Mouse (Mus musculus): Measurements from ENCODE around the gene Tesmin. TPM values are rescaled to one million over a fixed set of nuclear protein-coding genes. Genes with fewer than 3 reads are reported as not detected.

The Tesmin gene
- polyA plus RNA-seq, 1 experiment from 2014 or later = 0.39 TPM

DNA sequence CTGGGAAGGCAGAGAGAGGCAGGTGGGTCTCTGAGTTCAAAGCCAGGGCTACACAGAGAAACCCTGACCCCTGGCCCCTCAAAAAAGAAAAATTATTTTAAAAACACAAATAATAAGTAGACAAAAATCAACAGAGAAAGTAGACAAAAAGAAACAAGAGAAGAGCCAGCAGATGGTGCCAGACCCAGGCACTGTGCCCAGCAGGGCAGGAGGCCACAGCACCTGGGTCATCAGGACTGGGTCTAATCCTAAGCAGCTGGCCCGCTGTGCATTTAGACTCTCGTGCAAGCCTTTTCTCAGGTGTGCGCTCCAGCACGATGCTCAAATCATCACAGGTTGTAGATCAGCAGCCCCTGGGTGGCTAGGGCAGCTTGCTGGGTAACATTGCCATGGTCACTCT lies 25.1 kb upstream of the Tesmin start:
- no peak for ATAC-seq (ENCODE audit: insufficient read depth, low FRiP score, low read depth)
- Histone ChIP-seq H3K4me3 (replicated peaks) (no peak overlapping the region), H3K9ac (no peak overlapping the region), H3K36me3 (peaks cover 18% of the 10 kb centered on the region), H3K27ac (no peak overlapping the region), H3K4me2 (no peak overlapping the region), H3K27me3 (replicated peaks) (no peaks in the 10 kb centered on the region), H3K4me1 (no peaks in the 10 kb centered on the region), H3K9me3 (no peaks in the 10 kb centered on the region)
- 88% methylated on average over 4 of the region's 4 CpGs for WGBS

GRCm38 (mm10) chr19:3365089-3365488 lies 23.6 kb upstream of the Tesmin start:
- Histone ChIP-seq H3K4me2 (no peak overlapping the region), H3K27me3 (replicated peaks) (no peaks in the 10 kb centered on the region), H3K9ac (no peak overlapping the region), H3K4me3 (replicated peaks) (no peak overlapping the region), H3K36me3 (peaks cover 15% of the 10 kb centered on the region), H3K4me1 (no peaks in the 10 kb centered on the region), H3K9me3 (no peaks in the 10 kb centered on the region), H3K27ac (no peak overlapping the region)
- 92% methylated on average over 3 of the region's 3 CpGs for WGBS
- ATAC-seq (ENCODE audit: insufficient read depth, low FRiP score, low read depth) = no peak

DNA sequence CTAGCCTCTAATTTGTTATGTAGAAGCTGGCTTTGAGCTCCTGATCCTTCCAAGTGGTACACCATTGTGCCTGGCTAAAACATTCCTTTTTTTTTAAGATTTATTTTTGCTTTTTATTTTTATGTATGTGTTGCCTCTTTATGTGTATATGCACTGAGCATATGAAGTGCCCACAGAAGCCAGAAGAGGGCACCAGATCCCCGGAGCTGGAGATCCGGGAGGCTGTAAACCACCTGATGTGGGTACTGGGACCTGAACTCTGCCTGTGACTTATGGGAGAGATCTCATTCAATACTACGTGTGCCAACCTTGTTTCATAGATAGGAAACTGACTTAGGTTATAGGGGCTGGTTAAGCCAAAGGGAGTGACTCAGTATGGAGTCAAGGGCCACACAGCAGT lies 20.4 kb upstream of the Tesmin start:
- no peak overlapping the region for H3K4me3 ChIP-seq (replicated peaks)
- H3K36me3 ChIP-seq = peaks cover 16% of the 10 kb centered on the region
- no peaks in the 10 kb centered on the region for H3K9me3 ChIP-seq
- H3K4me1 ChIP-seq = no peaks in the 10 kb centered on the region
- no peak overlapping the region for H3K9ac ChIP-seq
- no peak overlapping the region for H3K4me2 ChIP-seq
- ATAC-seq (ENCODE audit: insufficient read depth, low FRiP score, low read depth) = no peak
- H3K27me3 ChIP-seq (replicated peaks) = no peaks in the 10 kb centered on the region
- H3K27ac ChIP-seq = no peak overlapping the region
- WGBS = 89% methylated on average over 3 of the region's 3 CpGs

DNA sequence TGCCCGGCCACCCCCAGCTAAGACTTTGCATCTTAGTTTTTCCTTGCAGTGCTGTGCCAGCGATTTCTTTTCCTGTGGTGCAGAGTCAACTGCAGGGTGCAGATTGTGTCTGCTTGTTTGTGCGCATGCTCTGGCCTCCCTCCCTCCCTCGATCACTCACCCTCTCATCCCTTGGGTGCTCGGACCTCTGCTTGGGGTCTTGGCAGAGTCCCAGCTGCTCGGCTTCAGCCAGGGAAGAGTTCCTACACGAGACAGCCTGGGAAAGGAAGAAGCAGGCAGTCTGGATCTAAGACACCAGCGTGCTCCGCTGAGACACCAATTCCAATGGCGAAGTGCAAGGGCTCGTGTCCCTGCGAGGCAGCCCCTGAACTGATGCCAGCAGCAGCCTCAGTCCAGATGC lies 15.3 kb upstream of the Tesmin start:
- Histone ChIP-seq H3K4me3 (replicated peaks) (no peak overlapping the region), H3K27ac (no peak overlapping the region), H3K9me3 (no peaks in the 10 kb centered on the region), H3K9ac (no peak overlapping the region), H3K36me3 (peaks cover 10% of the 10 kb centered on the region; the same call in 1 of the 2 replicates), H3K27me3 (replicated peaks) (no peaks in the 10 kb centered on the region), H3K4me1 (0 out of 2 replicates have a peak, but pooled peaks cover 3% of the 10 kb centered on the region), H3K4me2 (no peak overlapping the region)
- no peak for ATAC-seq (ENCODE audit: insufficient read depth, low FRiP score, low read depth)
- 60% methylated on average over 12 of the region's 12 CpGs for WGBS

DNA sequence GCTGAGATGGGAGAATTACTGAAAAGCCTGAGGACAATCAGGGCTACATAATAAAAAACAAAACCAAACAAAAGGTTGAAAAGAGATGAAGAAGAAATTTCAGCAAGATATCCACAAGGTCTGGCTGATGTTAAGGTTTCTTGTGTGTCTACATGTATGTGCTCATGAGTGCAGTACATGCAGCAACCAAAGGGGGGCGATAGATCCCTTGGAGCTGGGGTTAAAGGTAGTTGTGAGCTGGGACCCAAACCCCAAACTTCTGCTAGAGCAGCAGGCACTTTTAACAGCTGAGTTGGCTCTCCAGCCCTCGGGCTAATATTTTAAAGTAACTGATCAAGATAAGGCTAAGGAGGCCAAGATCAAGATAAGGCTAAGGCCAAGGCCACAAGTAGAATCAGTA lies 14.6 kb upstream of the Tesmin start:
- H3K9ac ChIP-seq = no peak overlapping the region
- ATAC-seq (ENCODE audit: insufficient read depth, low FRiP score, low read depth) = no peak
- H3K4me2 ChIP-seq = no peak overlapping the region
- peaks cover 10% of the 10 kb centered on the region; the same call in 1 of the 2 replicates for H3K36me3 ChIP-seq
- no peak overlapping the region for H3K4me3 ChIP-seq (replicated peaks)
- no peaks in the 10 kb centered on the region for H3K9me3 ChIP-seq
- 54% methylated on average over 2 of the region's 2 CpGs for WGBS
- H3K27me3 ChIP-seq (replicated peaks) = no peaks in the 10 kb centered on the region
- H3K4me1 ChIP-seq = 0 out of 2 replicates have a peak, but pooled peaks cover 3% of the 10 kb centered on the region
- no peak overlapping the region for H3K27ac ChIP-seq

DNA sequence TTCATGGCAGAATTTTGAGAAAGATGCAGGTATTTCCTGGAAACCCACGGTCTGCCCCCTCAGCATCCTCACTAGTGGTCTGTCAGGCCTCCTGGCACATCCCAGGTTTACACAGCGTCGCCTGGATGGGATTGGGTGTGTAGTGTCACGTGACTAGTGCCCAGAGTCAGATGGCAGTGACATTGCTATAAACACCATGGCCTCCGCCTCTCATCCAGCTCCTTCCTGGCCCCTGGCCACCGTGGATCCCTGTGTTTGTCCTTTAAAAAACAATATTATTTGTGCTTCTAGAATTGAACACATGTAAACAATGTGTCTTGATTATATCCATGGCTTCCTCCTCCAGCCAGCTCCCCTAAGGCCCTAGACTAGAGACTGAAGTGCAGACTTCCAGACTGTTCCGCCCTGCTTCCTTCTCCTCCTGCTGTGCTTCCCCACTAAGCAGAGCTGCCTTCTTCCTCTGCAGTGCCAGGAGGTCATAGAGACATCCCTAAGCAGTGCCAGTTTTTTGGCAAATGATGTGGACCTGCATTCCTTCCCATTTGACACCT lies 12.6 kb upstream of the Tesmin start:
- no peak overlapping the region for H3K9ac ChIP-seq
- H3K27ac ChIP-seq = no peak overlapping the region
- H3K4me3 ChIP-seq (replicated peaks) = no peak overlapping the region
- no peaks in the 10 kb centered on the region for H3K27me3 ChIP-seq (replicated peaks)
- H3K9me3 ChIP-seq = no peaks in the 10 kb centered on the region
- WGBS = 58% methylated on average over 7 of the region's 7 CpGs
- 0 out of 2 replicates have a peak, but pooled peaks cover 3% of the 10 kb centered on the region for H3K4me1 ChIP-seq
- no peak overlapping the region for H3K4me2 ChIP-seq
- H3K36me3 ChIP-seq = peaks cover 12% of the 10 kb centered on the region; the same call in 1 of the 2 replicates
- no peak for ATAC-seq (ENCODE audit: insufficient read depth, low FRiP score, low read depth)

DNA sequence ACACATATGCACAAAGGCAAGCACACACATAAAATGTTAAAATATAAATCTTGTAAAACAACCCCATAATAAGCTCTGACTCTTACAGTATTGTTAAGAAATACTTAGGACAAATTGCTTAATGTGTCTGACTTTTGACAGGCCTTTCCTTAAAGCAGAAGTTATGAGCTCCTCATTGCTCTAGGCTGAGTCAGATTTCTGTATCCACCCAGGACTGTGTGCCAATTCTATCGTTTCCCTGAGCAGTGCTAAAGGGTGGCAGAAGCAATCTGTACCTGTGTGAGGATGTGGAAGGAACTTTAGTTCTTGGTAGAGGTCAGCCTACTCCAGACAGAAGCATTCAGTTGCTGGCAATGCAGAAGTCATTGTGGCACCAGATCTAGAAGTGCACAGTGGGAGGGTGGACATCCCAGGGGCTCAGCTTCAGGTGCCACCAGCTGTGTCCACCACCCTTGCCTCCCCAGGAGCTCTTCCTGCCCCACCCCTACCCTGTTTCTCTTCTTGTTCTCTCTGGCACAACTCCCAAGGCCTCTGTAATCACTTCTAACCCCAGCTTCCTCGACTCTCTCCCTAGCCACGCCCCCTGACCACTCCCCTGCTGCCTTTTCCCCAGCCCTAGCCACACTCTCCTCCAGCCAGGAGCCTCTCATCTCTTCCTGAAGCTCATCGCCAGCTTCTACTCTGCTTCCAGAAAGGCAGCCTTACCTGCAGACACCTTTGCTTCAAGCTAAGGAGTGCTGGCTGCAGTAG lies 11.5 kb upstream of the Tesmin start:
- Histone ChIP-seq H3K4me1 (0 out of 2 replicates have a peak, but pooled peaks cover 3% of the 10 kb centered on the region), H3K27me3 (replicated peaks) (no peaks in the 10 kb centered on the region), H3K9ac (no peak overlapping the region), H3K9me3 (no peaks in the 10 kb centered on the region), H3K4me3 (replicated peaks) (no peak overlapping the region), H3K27ac (no peak overlapping the region), H3K4me2 (no peak overlapping the region), H3K36me3 (peaks cover 9% of the 10 kb centered on the region; the same call in 1 of the 2 replicates)
- ATAC-seq (ENCODE audit: insufficient read depth, low FRiP score, low read depth) = 0 out of 2 replicates have a peak, but pooled peaks have one; percentile 51
- 26% methylated on average over 4 of the region's 4 CpGs for WGBS

DNA sequence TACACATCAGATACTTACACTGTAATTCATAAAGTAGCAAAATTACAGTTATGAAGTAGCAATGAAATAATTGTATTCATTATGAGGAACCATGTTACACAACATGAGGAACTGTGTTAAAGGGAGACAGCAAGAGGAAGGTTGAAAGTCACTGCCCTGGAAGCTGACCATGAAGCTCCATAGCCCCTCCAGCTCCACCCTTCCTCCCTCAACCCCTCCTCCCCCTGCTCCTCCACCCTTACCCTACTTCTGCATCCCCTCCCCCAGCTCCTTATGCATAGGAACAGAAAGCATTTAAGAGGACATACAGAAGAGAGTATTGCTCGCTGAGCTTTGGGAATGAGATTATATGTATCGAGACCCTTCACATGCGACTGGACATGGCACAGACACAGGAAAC lies 10.0 kb upstream of the Tesmin start:
- Histone ChIP-seq H3K4me2 (no peak overlapping the region), H3K27me3 (replicated peaks) (no peaks in the 10 kb centered on the region), H3K27ac (no peak overlapping the region), H3K4me1 (0 out of 2 replicates have a peak, but pooled peaks cover 3% of the 10 kb centered on the region), H3K9ac (no peak overlapping the region), H3K9me3 (no peaks in the 10 kb centered on the region), H3K36me3 (0 out of 2 replicates have a peak, but pooled peaks cover 9% of the 10 kb centered on the region), H3K4me3 (replicated peaks) (no peak overlapping the region)
- WGBS = 88% methylated on average over 3 of the region's 3 CpGs
- ATAC-seq (ENCODE audit: insufficient read depth, low FRiP score, low read depth) = no peak

DNA sequence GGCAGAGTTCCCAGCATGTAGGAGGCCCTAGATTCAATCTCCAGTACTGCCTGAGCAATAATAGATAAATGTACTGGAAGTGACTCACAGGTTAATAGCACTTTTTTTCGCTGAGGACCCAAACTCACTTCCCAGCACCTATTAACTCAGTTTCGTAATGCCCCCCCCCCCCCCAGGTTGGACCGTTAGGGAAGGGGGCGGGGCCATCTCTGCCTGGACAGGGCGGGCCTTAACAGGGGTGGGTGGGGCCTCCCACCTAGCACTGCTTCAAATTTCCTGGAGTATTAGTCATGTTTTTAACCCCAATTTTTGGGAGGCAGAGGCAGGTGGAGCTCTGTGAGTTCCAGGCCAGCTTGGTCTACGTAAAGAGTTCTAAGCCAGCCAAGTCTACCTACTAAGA lies 596 bp upstream of the Tesmin start:
- 68% methylated on average over 6 of the region's 6 CpGs for WGBS
- H3K9ac ChIP-seq = no peak overlapping the region
- no peak overlapping the region for H3K4me3 ChIP-seq (replicated peaks)
- no peaks in the 10 kb centered on the region for H3K27me3 ChIP-seq (replicated peaks)
- H3K4me2 ChIP-seq = no peak overlapping the region
- peaks cover 5% of the 10 kb centered on the region; the same call in 1 of the 2 replicates for H3K4me1 ChIP-seq
- no peak for ATAC-seq (ENCODE audit: insufficient read depth, low FRiP score, low read depth)
- no peaks in the 10 kb centered on the region for H3K9me3 ChIP-seq
- no peak overlapping the region for H3K27ac ChIP-seq
- peaks cover 8% of the 10 kb centered on the region; the same call in 1 of the 2 replicates for H3K36me3 ChIP-seq

DNA sequence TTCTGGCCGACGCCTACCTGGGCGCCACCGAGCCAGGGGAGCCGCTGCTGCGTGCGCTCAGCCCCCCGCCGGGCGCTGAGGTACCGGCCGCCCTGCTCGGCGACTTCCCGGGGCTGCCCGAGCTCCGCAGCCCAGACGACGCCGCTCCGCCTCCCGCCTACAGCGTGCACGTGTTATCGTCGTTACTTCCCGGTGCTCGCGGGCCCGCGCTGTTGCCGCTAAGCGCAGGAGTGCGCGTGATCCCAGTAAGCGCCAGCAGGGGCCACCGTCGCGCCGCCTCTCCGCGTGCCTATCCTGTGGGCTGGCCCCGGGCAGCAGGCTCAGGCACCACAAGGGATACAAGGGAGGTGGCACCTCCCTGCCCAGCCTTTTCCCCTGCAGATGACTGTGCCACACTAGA lies 432 bp downstream of the Tesmin start:
- Histone ChIP-seq H3K9me3 (no peaks in the 10 kb centered on the region), H3K36me3 (peaks cover 7% of the 10 kb centered on the region; the same call in 1 of the 2 replicates), H3K27ac (0 out of 2 replicates have a peak overlapping the region, but pooled peaks have one; percentile 9), H3K27me3 (replicated peaks) (no peaks in the 10 kb centered on the region), H3K9ac (peak overlapping the region; percentile 4; the same call in 1 of the 2 replicates), H3K4me1 (peaks cover 5% of the 10 kb centered on the region; the same call in 1 of the 2 replicates), H3K4me3 (replicated peaks) (peak overlapping the region; percentile 46), H3K4me2 (peak overlapping the region; percentile 89)
- WGBS = under 1% methylated on average over 42 of the region's 43 CpGs
- peak; percentile 95 for ATAC-seq (ENCODE audit: insufficient read depth, low FRiP score, low read depth)

DNA sequence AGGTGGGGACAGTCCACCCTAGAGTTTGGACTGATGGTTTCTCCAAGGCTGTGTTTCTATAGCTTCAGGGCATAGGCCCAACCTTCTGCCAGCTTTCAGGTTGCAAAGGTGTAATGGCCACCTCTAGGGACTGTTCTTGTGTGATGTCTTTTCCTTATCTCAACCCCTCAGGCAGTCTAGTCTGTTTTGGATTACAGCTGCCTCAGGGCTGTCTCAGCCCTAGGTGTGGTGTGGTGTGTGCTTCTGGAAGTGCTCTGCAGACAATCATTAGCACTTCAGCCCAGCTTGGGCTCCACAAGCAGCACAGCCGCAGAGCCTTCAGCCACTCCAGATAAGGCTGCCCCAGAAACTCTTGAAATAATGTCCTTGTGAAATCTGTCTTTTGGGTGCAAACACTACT lies 3.7 kb downstream of the Tesmin start:
- 45% methylated on average over 1 of the region's 1 CpGs for WGBS
- no peak overlapping the region for H3K4me3 ChIP-seq (replicated peaks)
- no peak overlapping the region for H3K4me2 ChIP-seq
- H3K9ac ChIP-seq = no peak overlapping the region
- H3K36me3 ChIP-seq = no peaks in the 10 kb centered on the region
- no peak overlapping the region for H3K27ac ChIP-seq
- ATAC-seq (ENCODE audit: insufficient read depth, low FRiP score, low read depth) = no peak
- peaks cover 5% of the 10 kb centered on the region; the same call in 1 of the 2 replicates for H3K4me1 ChIP-seq
- H3K27me3 ChIP-seq (replicated peaks) = no peaks in the 10 kb centered on the region
- no peaks in the 10 kb centered on the region for H3K9me3 ChIP-seq

DNA sequence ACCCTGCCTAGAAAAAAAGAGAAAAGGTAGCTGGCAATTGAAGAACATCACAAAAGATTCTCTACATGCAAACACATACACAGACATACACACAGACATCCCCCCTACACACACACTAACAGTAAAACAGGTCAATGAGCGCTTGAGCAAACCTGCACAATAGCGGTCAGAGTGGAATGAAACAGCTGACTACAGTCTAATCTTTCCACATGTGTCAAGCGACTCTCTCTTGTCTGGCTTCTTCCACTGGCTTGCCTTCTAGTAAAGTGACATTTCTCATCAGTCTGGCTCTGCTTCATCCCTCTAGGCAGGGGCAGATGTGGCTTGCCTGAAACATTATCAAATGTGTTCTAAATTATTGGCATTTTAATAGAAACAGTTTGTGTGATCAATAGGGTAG lies 5.6 kb downstream of the Tesmin start:
- ATAC-seq (ENCODE audit: insufficient read depth, low FRiP score, low read depth) = no peak
- H3K4me3 ChIP-seq (replicated peaks) = no peak overlapping the region
- no peaks in the 10 kb centered on the region for H3K36me3 ChIP-seq
- H3K4me2 ChIP-seq = no peak overlapping the region
- no peak overlapping the region for H3K27ac ChIP-seq
- H3K27me3 ChIP-seq (replicated peaks) = no peaks in the 10 kb centered on the region
- H3K9me3 ChIP-seq = no peaks in the 10 kb centered on the region
- no peak overlapping the region for H3K9ac ChIP-seq
- H3K4me1 ChIP-seq = no peaks in the 10 kb centered on the region
- 79% methylated on average over 3 of the region's 3 CpGs for WGBS

Measured in stomach, embryonic 15.5 days (tissue).